Mouse (Mus musculus) kidney, embryonic 14.5 days (tissue): ENCODE results near the gene Scpep1. TPM values are rescaled to one million over a fixed set of nuclear protein-coding genes. Genes with fewer than 3 reads are reported as not detected.

ENCODE experiments used
- ATAC-seq: fragments of 200-750 bp; cut with Nextera tagmentation; 2 replicates; pipeline ENCODE4 v1.8.0; 2017; ENCODE audit warnings: moderate number of reproducible peaks, mild to moderate bottlenecking, moderate TSS enrichment, moderate library complexity; ENCODE audit not compliant: low FRiP score, low TSS enrichment
- H3K27ac ChIP-seq: fragments of 300-500 bp; sonication (generic); 2 replicates; pipeline ENCODE4 v1.5.1; 2014; ENCODE audit warnings: low read depth, mild to moderate bottlenecking, low read length, moderate library complexity, mixed read lengths
- H3K27me3 ChIP-seq: fragments of 300-500 bp; sonication (generic); 2 replicates; pipeline ENCODE4 v1.6.1; 2014; ENCODE audit warnings: mild to moderate bottlenecking, low read length; ENCODE audit not compliant: control insufficient read depth, insufficient read depth
- H3K36me3 ChIP-seq: fragments of 300-500 bp; sonication (generic); 2 replicates; pipeline ENCODE4 v1.6.1; 2014; ENCODE audit warnings: low read length, mixed read lengths; ENCODE audit not compliant: control insufficient read depth, insufficient read depth
- H3K4me1 ChIP-seq: fragments of 300-500 bp; sonication (generic); 2 replicates; pipeline ENCODE4 v1.6.1; 2014; ENCODE audit warnings: low read length, mixed read lengths; ENCODE audit not compliant: control insufficient read depth, insufficient read depth
- H3K4me2 ChIP-seq: fragments of 300-500 bp; sonication (generic); replicated peaks from 2 replicates; pipeline ENCODE4 v1.6.1; 2014; ENCODE audit warnings: low read depth, mild to moderate bottlenecking, low read length
- H3K4me3 ChIP-seq: fragments of 300-500 bp; sonication (generic); 2 replicates; pipeline ENCODE4 v1.5.1; 2014; ENCODE audit warnings: mild to moderate bottlenecking, low read length
- H3K9ac ChIP-seq: fragments of 300-500 bp; sonication (generic); 2 replicates; pipeline ENCODE4 v1.6.1; 2014; ENCODE audit warnings: low read depth, mild to moderate bottlenecking, low read length, moderate library complexity
- H3K9me3 ChIP-seq: fragments of 300-500 bp; sonication (generic); 2 replicates; pipeline ENCODE4 v1.6.1; 2016; ENCODE audit warnings: low read length; ENCODE audit not compliant: control insufficient read depth
- WGBS: fragments of 180-500 bp; shearing (Covaris S2); extraction: QIAGEN DNeasy Blood & Tissue Kit; methylation state at CpG from one replicate; pipeline ENCODE4 v1.1.7; 2014; 5-methylcytosine and 5-hydroxymethylcytosine counted together
- polyA plus RNA-seq: library from polyadenylated mRNA; unstranded; fragments of >200 nt; fragmentation: Nextera tagmentation; extraction: Ambion mirVana; gene quantifications from 2 replicates; pipeline ENCODE4 v1.2.1, GENCODE M21; 2014

Gene Scpep1
- polyA plus RNA-seq, 1 experiment from 2014 or later = 110 TPM

GRCm38 (mm10) chr11:88954803-88955202 lies 462 bp downstream of the Scpep1 start:
- H3K4me2 ChIP-seq = peak overlapping the region; percentile 44
- WGBS = 1% methylated on average over 4 of the region's 4 CpGs
- peak overlapping the region; percentile 56 for H3K9ac ChIP-seq
- peak overlapping the region; percentile 57 for H3K27ac ChIP-seq
- peaks cover 14% of the 10 kb centered on the region for H3K36me3 ChIP-seq
- peak overlapping the region; percentile 51 for H3K4me3 ChIP-seq
- 0 out of 2 replicates have a peak, but pooled peaks cover 7% of the 10 kb centered on the region for H3K4me1 ChIP-seq
- ATAC-seq = peak; percentile 63; the same call in 1 of the 2 replicates
- no peaks in the 10 kb centered on the region for H3K27me3 ChIP-seq
- no peaks in the 10 kb centered on the region for H3K9me3 ChIP-seq

GRCm38 (mm10) chr11:88953582-88953981 lies 1.7 kb downstream of the Scpep1 start:
- no peak overlapping the region for H3K9ac ChIP-seq
- H3K9me3 ChIP-seq = no peaks in the 10 kb centered on the region
- no peak for ATAC-seq
- 89% methylated on average over 3 of the region's 3 CpGs for WGBS
- H3K27ac ChIP-seq = no peak overlapping the region
- no peaks in the 10 kb centered on the region for H3K27me3 ChIP-seq
- peaks cover 14% of the 10 kb centered on the region for H3K36me3 ChIP-seq
- no peak overlapping the region for H3K4me2 ChIP-seq
- H3K4me3 ChIP-seq = no peak overlapping the region
- 0 out of 2 replicates have a peak, but pooled peaks cover 7% of the 10 kb centered on the region for H3K4me1 ChIP-seq

- ATAC-seq = no peak
- H3K4me3 ChIP-seq = no peak overlapping the region
These were observed 3.1 kb downstream of the Scpep1 start for GRCm38 (mm10) chr11:88952117-88952516.

GRCm38 (mm10) chr11:88951576-88951975 lies 3.7 kb downstream of the Scpep1 start:
- no peak overlapping the region for H3K27ac ChIP-seq
- H3K4me2 ChIP-seq = no peak overlapping the region
- H3K4me3 ChIP-seq = no peak overlapping the region
- 97% methylated on average over 2 of the region's 2 CpGs for WGBS
- no peak for ATAC-seq
- H3K36me3 ChIP-seq = peaks cover 14% of the 10 kb centered on the region
- H3K9ac ChIP-seq = no peak overlapping the region
- H3K4me1 ChIP-seq = 0 out of 2 replicates have a peak, but pooled peaks cover 7% of the 10 kb centered on the region
- H3K9me3 ChIP-seq = no peaks in the 10 kb centered on the region
- H3K27me3 ChIP-seq = no peaks in the 10 kb centered on the region

More at GRCm38 (mm10) chr11:88952117-88952516, 3.1 kb downstream of the Scpep1 start:
- no peak overlapping the region for H3K4me2 ChIP-seq
- no peak overlapping the region for H3K9ac ChIP-seq
- no peaks in the 10 kb centered on the region for H3K9me3 ChIP-seq
- no peaks in the 10 kb centered on the region for H3K27me3 ChIP-seq
- 92% methylated on average over 5 of the region's 5 CpGs for WGBS
- H3K27ac ChIP-seq = no peak overlapping the region
- H3K36me3 ChIP-seq = peaks cover 14% of the 10 kb centered on the region
- H3K4me1 ChIP-seq = 0 out of 2 replicates have a peak, but pooled peaks cover 7% of the 10 kb centered on the region

- Histone ChIP-seq H3K9ac (no peak overlapping the region; the same call in 1 of the 2 replicates), H3K27me3 (no peaks in the 10 kb centered on the region), H3K9me3 (no peaks in the 10 kb centered on the region), H3K36me3 (peaks cover 14% of the 10 kb centered on the region), H3K4me1 (0 out of 2 replicates have a peak, but pooled peaks cover 7% of the 10 kb centered on the region), H3K4me2 (no peak overlapping the region), H3K4me3 (no peak overlapping the region), H3K27ac (no peak overlapping the region)
- 87% methylated on average over 13 of the region's 13 CpGs for WGBS
- ATAC-seq = no peak
These were observed 4.5 kb downstream of the Scpep1 start for GRCm38 (mm10) chr11:88950640-88951250.

- no peak overlapping the region for H3K27ac ChIP-seq
- no peaks in the 10 kb centered on the region for H3K9me3 ChIP-seq
- no peaks in the 10 kb centered on the region for H3K27me3 ChIP-seq
- H3K36me3 ChIP-seq = peaks cover 19% of the 10 kb centered on the region
- ATAC-seq = no peak
- 84% methylated on average over 8 of the region's 8 CpGs for WGBS
- no peak overlapping the region for H3K9ac ChIP-seq
- no peak overlapping the region for H3K4me3 ChIP-seq
- H3K4me1 ChIP-seq = 0 out of 2 replicates have a peak, but pooled peaks cover 7% of the 10 kb centered on the region
- H3K4me2 ChIP-seq = no peak overlapping the region
These were observed 5.2 kb downstream of the Scpep1 start for GRCm38 (mm10) chr11:88949802-88950639.

GRCm38 (mm10) chr11:88948896-88949295 lies 6.4 kb downstream of the Scpep1 start:
- no peak for ATAC-seq
- no peak overlapping the region for H3K4me2 ChIP-seq
- no peaks in the 10 kb centered on the region for H3K27me3 ChIP-seq
- H3K9ac ChIP-seq = no peak overlapping the region
- no peaks in the 10 kb centered on the region for H3K9me3 ChIP-seq
- H3K27ac ChIP-seq = no peak overlapping the region
- 0 out of 2 replicates have a peak, but pooled peaks cover 3% of the 10 kb centered on the region for H3K4me1 ChIP-seq
- peaks cover 19% of the 10 kb centered on the region for H3K36me3 ChIP-seq
- 76% methylated on average over 8 of the region's 8 CpGs for WGBS
- no peak overlapping the region for H3K4me3 ChIP-seq

- 54% methylated on average over 7 of the region's 8 CpGs for WGBS
- H3K4me3 ChIP-seq = no peak overlapping the region
- H3K4me2 ChIP-seq = no peak overlapping the region
- H3K9me3 ChIP-seq = no peaks in the 10 kb centered on the region
- peak; percentile 57; the same call in 1 of the 2 replicates for ATAC-seq
- no peak overlapping the region for H3K27ac ChIP-seq
- no peak overlapping the region for H3K9ac ChIP-seq
- H3K4me1 ChIP-seq = no peaks in the 10 kb centered on the region
- peaks cover 21% of the 10 kb centered on the region for H3K36me3 ChIP-seq
- H3K27me3 ChIP-seq = no peaks in the 10 kb centered on the region
These were observed 9.2 kb downstream of the Scpep1 start for GRCm38 (mm10) chr11:88945971-88946585.
